Mouse (Mus musculus) embryonic facial prominence, embryonic 10.5 days (tissue): Measurements from ENCODE around the gene Dmbx1. TPM values are rescaled to one million over a fixed set of nuclear protein-coding genes. Genes with fewer than 3 reads are reported as not detected.
A peak's percentile ranks its signal among the peaks of the same experiment; 100 is the strongest.

ENCODE experiments used
- DNase-seq: peaks from one replicate; pipeline ENCODE4 v3.0.0-alpha.2; 2017; ENCODE audit warnings: low spot score
- H3K27ac ChIP-seq: fragments of 300-500 bp; sonication (generic); replicated peaks from 2 replicates; pipeline ENCODE4 v1.5.1; 2016; ENCODE audit warnings: mild to moderate bottlenecking
- H3K27me3 ChIP-seq: fragments of 300-500 bp; sonication (generic); replicated peaks from 2 replicates; pipeline ENCODE4 v1.6.1; 2016; ENCODE audit warnings: low read depth, mild to moderate bottlenecking; ENCODE audit not compliant: poor library complexity, severe bottlenecking
- H3K36me3 ChIP-seq: fragments of 300-500 bp; sonication (generic); replicated peaks from 2 replicates; pipeline ENCODE4 v1.6.1; 2016; ENCODE audit warnings: mild to moderate bottlenecking, moderate library complexity
- H3K4me1 ChIP-seq: fragments of 300-500 bp; sonication (generic); 2 replicates; pipeline ENCODE4 v1.6.1; 2016
- H3K4me3 ChIP-seq: fragments of 300-500 bp; sonication (generic); 2 replicates; pipeline ENCODE4 v1.5.1; 2016; ENCODE audit warnings: mild to moderate bottlenecking, moderate library complexity
- H3K9me3 ChIP-seq: fragments of 300-500 bp; sonication (generic); 2 replicates; pipeline ENCODE4 v1.6.1; 2016; ENCODE audit warnings: mild to moderate bottlenecking
- WGBS: fragments of 180-500 bp; shearing (Covaris S2); methylation state at CpG from one replicate; pipeline ENCODE4 v1.1.7; 2016; 5-methylcytosine and 5-hydroxymethylcytosine counted together
- polyA plus RNA-seq: library from polyadenylated mRNA; unstranded; fragments of >200 nt; fragmentation: Nextera tagmentation; extraction: Ambion mirVana; gene quantifications from 2 replicates; pipeline ENCODE4 v1.2.1, GENCODE M21; 2016

The Dmbx1 gene
- polyA plus RNA-seq, 1 experiment from 2014 or later: 2.5 TPM

- no peaks in the 10 kb centered on the region for H3K9me3 ChIP-seq
- H3K4me3 ChIP-seq: no peak overlapping the region
- peak; percentile 24 for DNase-seq
- no peaks in the 10 kb centered on the region for H3K36me3 ChIP-seq
- H3K27ac ChIP-seq: no peak overlapping the region
- peaks cover 91% of the 10 kb centered on the region for H3K27me3 ChIP-seq
- 3% methylated on average over 7 of the region's 7 CpGs for WGBS
- peaks cover 21% of the 10 kb centered on the region for H3K4me1 ChIP-seq
These were observed 34.0 kb downstream of the Dmbx1 start for GRCm38 (mm10) chr4:115905701-115906100.

GRCm38 (mm10) chr4:115904375-115904774 lies 35.4 kb downstream of the Dmbx1 start:
- no peak for DNase-seq
- H3K4me3 ChIP-seq: no peak overlapping the region
- H3K4me1 ChIP-seq: peaks cover 21% of the 10 kb centered on the region
- no peaks in the 10 kb centered on the region for H3K36me3 ChIP-seq
- H3K27ac ChIP-seq: no peak overlapping the region
- no peaks in the 10 kb centered on the region for H3K9me3 ChIP-seq
- WGBS: 2% methylated on average over 12 of the region's 12 CpGs
- H3K27me3 ChIP-seq: peaks cover 100% of the 10 kb centered on the region

GRCm38 (mm10) chr4:115902816-115903215 lies 36.9 kb downstream of the Dmbx1 start:
- Histone ChIP-seq H3K27ac (no peak overlapping the region), H3K9me3 (no peaks in the 10 kb centered on the region), H3K4me1 (peaks cover 24% of the 10 kb centered on the region), H3K27me3 (peaks cover 100% of the 10 kb centered on the region), H3K4me3 (no peak overlapping the region), H3K36me3 (no peaks in the 10 kb centered on the region)
- WGBS: 17% methylated on average over 5 of the region's 5 CpGs
- DNase-seq: peak; percentile 80

- Histone ChIP-seq H3K4me3 (peak overlapping the region; percentile 57), H3K27me3 (peaks cover 100% of the 10 kb centered on the region), H3K27ac (no peak overlapping the region; the same call in 1 of the 2 replicates), H3K9me3 (no peaks in the 10 kb centered on the region), H3K36me3 (no peaks in the 10 kb centered on the region), H3K4me1 (peaks cover 17% of the 10 kb centered on the region)
- under 1% methylated on average over 56 of the region's 56 CpGs for WGBS
- DNase-seq: peak; percentile 65
These were observed 41.7 kb downstream of the Dmbx1 start for GRCm38 (mm10) chr4:115897901-115898631.

- peaks cover 31% of the 10 kb centered on the region for H3K4me1 ChIP-seq
- no peaks in the 10 kb centered on the region for H3K36me3 ChIP-seq
- peaks cover 100% of the 10 kb centered on the region for H3K27me3 ChIP-seq
- no peak for DNase-seq
- no peaks in the 10 kb centered on the region for H3K9me3 ChIP-seq
- H3K27ac ChIP-seq: no peak overlapping the region
- WGBS: 15% methylated on average over 3 of the region's 3 CpGs
- no peak overlapping the region for H3K4me3 ChIP-seq
These were observed 45.4 kb downstream of the Dmbx1 start for GRCm38 (mm10) chr4:115894281-115894680.

GRCm38 (mm10) chr4:115890553-115890952 lies 49.2 kb downstream of the Dmbx1 start, which contains the start of gene 6430628N08Rik:
Gene 6430628N08Rik, plus strand, starts transcription at chr4:115890665.
- Histone ChIP-seq H3K9me3 (no peaks in the 10 kb centered on the region), H3K4me3 (peak within 1 kb of the TSS; percentile 53), H3K27me3 (peaks cover 78% of the 10 kb centered on the region), H3K27ac (no peak within 1 kb of the TSS; the same call in 1 of the 2 replicates), H3K4me1 (peaks cover 14% of the 10 kb centered on the region), H3K36me3 (no peaks in the 10 kb centered on the region)
- peak; percentile 56 for DNase-seq
- WGBS: under 1% methylated on average over 31 of the region's 31 CpGs

- DNase-seq: no peak
- H3K4me1 ChIP-seq: peaks cover 14% of the 10 kb centered on the region
- H3K4me3 ChIP-seq: peak overlapping the region; percentile 53
- H3K36me3 ChIP-seq: no peaks in the 10 kb centered on the region
- H3K9me3 ChIP-seq: no peaks in the 10 kb centered on the region
- WGBS: 8% methylated on average over 6 of the region's 6 CpGs
- H3K27ac ChIP-seq: no peak overlapping the region; the same call in 1 of the 2 replicates
- H3K27me3 ChIP-seq: peaks cover 77% of the 10 kb centered on the region
These were observed 49.7 kb downstream of the Dmbx1 start for GRCm38 (mm10) chr4:115890066-115890465.

GRCm38 (mm10) chr4:115886875-115887274 lies 52.9 kb downstream of the Dmbx1 start:
- DNase-seq: peak; percentile 45
- no peaks in the 10 kb centered on the region for H3K9me3 ChIP-seq
- no peak overlapping the region for H3K27ac ChIP-seq
- H3K27me3 ChIP-seq: peaks cover 46% of the 10 kb centered on the region
- no peaks in the 10 kb centered on the region for H3K36me3 ChIP-seq
- H3K4me1 ChIP-seq: peaks cover 21% of the 10 kb centered on the region
- 57% methylated on average over 1 of the region's 1 CpGs for WGBS
- H3K4me3 ChIP-seq: no peak overlapping the region

- Histone ChIP-seq H3K9me3 (no peaks in the 10 kb centered on the region), H3K27ac (no peak overlapping the region), H3K4me1 (peaks cover 27% of the 10 kb centered on the region), H3K4me3 (no peak overlapping the region), H3K27me3 (peaks cover 35% of the 10 kb centered on the region), H3K36me3 (no peaks in the 10 kb centered on the region)
- DNase-seq: no peak
- WGBS: 78% methylated on average over 3 of the region's 3 CpGs
These were observed 53.9 kb downstream of the Dmbx1 start for GRCm38 (mm10) chr4:115885846-115886245.

GRCm38 (mm10) chr4:115884022-115884421 lies 55.7 kb downstream of the Dmbx1 start, which contains the start of gene Kncn:
Gene Kncn, plus strand, starts transcription at chr4:115884400.
- no peak for DNase-seq
- Histone ChIP-seq H3K9me3 (no peaks in the 10 kb centered on the region), H3K27ac (no peak within 1 kb of the TSS), H3K27me3 (peaks cover 34% of the 10 kb centered on the region), H3K4me3 (no peak within 1 kb of the TSS), H3K4me1 (peaks cover 23% of the 10 kb centered on the region), H3K36me3 (no peaks in the 10 kb centered on the region)
- WGBS: 74% methylated on average over 6 of the region's 6 CpGs

GRCm38 (mm10) chr4:115882195-115882594 lies 57.5 kb downstream of the Dmbx1 start:
- 66% methylated on average over 4 of the region's 4 CpGs for WGBS
- H3K4me1 ChIP-seq: peaks cover 42% of the 10 kb centered on the region
- peaks cover 31% of the 10 kb centered on the region for H3K27me3 ChIP-seq
- no peaks in the 10 kb centered on the region for H3K36me3 ChIP-seq
- no peak for DNase-seq
- H3K9me3 ChIP-seq: no peaks in the 10 kb centered on the region
- H3K27ac ChIP-seq: no peak overlapping the region
- no peak overlapping the region for H3K4me3 ChIP-seq

GRCm38 (mm10) chr4:115881183-115881582 lies 58.5 kb downstream of the Dmbx1 start:
- 10% methylated on average over 1 of the region's 1 CpGs for WGBS
- H3K27me3 ChIP-seq: peaks cover 40% of the 10 kb centered on the region
- no peak overlapping the region for H3K4me3 ChIP-seq
- H3K4me1 ChIP-seq: peaks cover 49% of the 10 kb centered on the region
- DNase-seq: no peak
- peaks cover 5% of the 10 kb centered on the region; the same call in 1 of the 2 replicates for H3K36me3 ChIP-seq
- H3K9me3 ChIP-seq: no peaks in the 10 kb centered on the region
- no peak overlapping the region for H3K27ac ChIP-seq

- peaks cover 36% of the 10 kb centered on the region for H3K27me3 ChIP-seq
- no peak for DNase-seq
- no peak overlapping the region for H3K4me3 ChIP-seq
- WGBS: 41% methylated on average over 9 of the region's 9 CpGs
- no peak overlapping the region for H3K27ac ChIP-seq
- no peaks in the 10 kb centered on the region for H3K9me3 ChIP-seq
- H3K36me3 ChIP-seq: peaks cover 23% of the 10 kb centered on the region
- peaks cover 46% of the 10 kb centered on the region for H3K4me1 ChIP-seq
These were observed 60.9 kb downstream of the Dmbx1 start for GRCm38 (mm10) chr4:115878828-115879227.
